Mouse (Mus musculus): ENCODE results near the gene Mlh1. TPM values are rescaled to one million over a fixed set of nuclear protein-coding genes. Genes with fewer than 3 reads are reported as not detected.

The Mlh1 gene
- polyA plus RNA-seq, 1 experiment from 2014 or later: 27.3 TPM

GRCm38 (mm10) chr9:111197712-111198111 lies 73.9 kb downstream of the Mlh1 start:
- Histone ChIP-seq H3K4me1 (ENCODE audit: control insufficient read depth, insufficient read depth, low read length) (no peaks in the 10 kb centered on the region), H3K9me3 (replicated peaks; ENCODE audit: control insufficient read depth, low read length, poor library complexity, severe bottlenecking) (no peaks in the 10 kb centered on the region), H3K4me3 (ENCODE audit: low read depth, low read length) (no peak overlapping the region), H3K27ac (ENCODE audit: low read length) (no peak overlapping the region), H3K36me3 (ENCODE audit: control insufficient read depth, insufficient read depth, low read length) (peaks cover 3% of the 10 kb centered on the region), H3K9ac (ENCODE audit: low read depth, low read length) (no peak overlapping the region), H3K27me3 (ENCODE audit: control insufficient read depth, insufficient read depth, low read depth, low read length) (no peaks in the 10 kb centered on the region), H3K4me2 (ENCODE audit: low read length) (no peak overlapping the region)
- no peak for ATAC-seq
- whole genome bisulfite sequencing: 89% methylated on average over 4 of the region's 4 CpGs

- Histone ChIP-seq H3K27me3 (ENCODE audit: control insufficient read depth, insufficient read depth, low read depth, low read length) (no peaks in the 10 kb centered on the region), H3K27ac (ENCODE audit: low read length) (no peak overlapping the region), H3K36me3 (ENCODE audit: control insufficient read depth, insufficient read depth, low read length) (peaks cover 3% of the 10 kb centered on the region), H3K4me2 (ENCODE audit: low read length) (no peak overlapping the region), H3K9ac (ENCODE audit: low read depth, low read length) (no peak overlapping the region), H3K9me3 (replicated peaks; ENCODE audit: control insufficient read depth, low read length, poor library complexity, severe bottlenecking) (no peaks in the 10 kb centered on the region), H3K4me3 (ENCODE audit: low read depth, low read length) (no peak overlapping the region), H3K4me1 (ENCODE audit: control insufficient read depth, insufficient read depth, low read length) (no peaks in the 10 kb centered on the region)
- no peak for ATAC-seq
- WGBS: 97% methylated on average over 3 of the region's 3 CpGs
These were observed 74.5 kb downstream of the Mlh1 start for GRCm38 (mm10) chr9:111197116-111197515.

DNA sequence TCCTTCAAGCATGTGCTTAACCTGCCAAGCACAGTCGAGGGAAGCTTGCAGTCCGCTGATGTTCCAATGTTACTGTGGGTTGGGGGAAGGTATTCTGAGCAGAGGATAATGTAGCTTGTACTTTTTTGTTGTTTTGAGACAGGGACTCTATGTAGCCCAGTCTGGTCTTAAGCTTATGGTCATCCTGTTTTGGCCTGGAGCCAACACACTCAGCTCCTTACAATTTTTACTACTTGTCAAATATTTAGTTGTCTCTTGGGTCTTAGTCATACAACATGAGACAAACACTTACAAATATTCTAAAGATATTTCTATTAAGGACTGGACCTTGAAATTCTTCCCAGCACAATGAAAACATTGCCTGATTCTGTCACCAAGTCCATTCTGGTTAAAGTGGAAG lies 78.4 kb downstream of the Mlh1 start:
- no peaks in the 10 kb centered on the region for H3K9me3 ChIP-seq (replicated peaks; ENCODE audit: control insufficient read depth, low read length, poor library complexity, severe bottlenecking)
- H3K4me1 ChIP-seq (ENCODE audit: control insufficient read depth, insufficient read depth, low read length): no peaks in the 10 kb centered on the region
- no peak overlapping the region for H3K9ac ChIP-seq (ENCODE audit: low read depth, low read length)
- H3K27me3 ChIP-seq (ENCODE audit: control insufficient read depth, insufficient read depth, low read depth, low read length): no peaks in the 10 kb centered on the region
- ATAC-seq: no peak
- no peak overlapping the region for H3K27ac ChIP-seq (ENCODE audit: low read length)
- H3K4me3 ChIP-seq (ENCODE audit: low read depth, low read length): no peak overlapping the region
- H3K4me2 ChIP-seq (ENCODE audit: low read length): no peak overlapping the region
- WGBS: 95% methylated on average over 2 of the region's 2 CpGs
- H3K36me3 ChIP-seq (ENCODE audit: control insufficient read depth, insufficient read depth, low read length): peaks cover 11% of the 10 kb centered on the region

- Histone ChIP-seq H3K27ac (ENCODE audit: low read length) (no peak overlapping the region), H3K9me3 (replicated peaks; ENCODE audit: control insufficient read depth, low read length, poor library complexity, severe bottlenecking) (no peaks in the 10 kb centered on the region), H3K4me3 (ENCODE audit: low read depth, low read length) (no peak overlapping the region), H3K9ac (ENCODE audit: low read depth, low read length) (no peak overlapping the region), H3K4me1 (ENCODE audit: control insufficient read depth, insufficient read depth, low read length) (peaks cover 4% of the 10 kb centered on the region; the same call in 1 of the 2 replicates), H3K36me3 (ENCODE audit: control insufficient read depth, insufficient read depth, low read length) (peaks cover 11% of the 10 kb centered on the region), H3K27me3 (ENCODE audit: control insufficient read depth, insufficient read depth, low read depth, low read length) (no peaks in the 10 kb centered on the region), H3K4me2 (ENCODE audit: low read length) (no peak overlapping the region)
- no peak for ATAC-seq
- 90% methylated on average over 7 of the region's 7 CpGs for WGBS
These were observed 82.9 kb downstream of the Mlh1 start for GRCm38 (mm10) chr9:111188731-111189130.

- Histone ChIP-seq H3K4me2 (ENCODE audit: low read length) (no peak overlapping the region), H3K27me3 (ENCODE audit: control insufficient read depth, insufficient read depth, low read depth, low read length) (no peaks in the 10 kb centered on the region), H3K4me1 (ENCODE audit: control insufficient read depth, insufficient read depth, low read length) (peaks cover 4% of the 10 kb centered on the region; the same call in 1 of the 2 replicates), H3K27ac (ENCODE audit: low read length) (no peak overlapping the region), H3K9me3 (replicated peaks; ENCODE audit: control insufficient read depth, low read length, poor library complexity, severe bottlenecking) (no peaks in the 10 kb centered on the region), H3K4me3 (ENCODE audit: low read depth, low read length) (no peak overlapping the region), H3K36me3 (ENCODE audit: control insufficient read depth, insufficient read depth, low read length) (peaks cover 8% of the 10 kb centered on the region), H3K9ac (ENCODE audit: low read depth, low read length) (no peak overlapping the region)
- 66% methylated on average over 6 of the region's 6 CpGs for WGBS
- no peak for ATAC-seq
These were observed 84.7 kb downstream of the Mlh1 start for GRCm38 (mm10) chr9:111186861-111187260.

GRCm38 (mm10) chr9:111184929-111185328 lies 86.7 kb downstream of the Mlh1 start:
- Histone ChIP-seq H3K4me3 (ENCODE audit: low read depth, low read length) (no peak overlapping the region), H3K9ac (ENCODE audit: low read depth, low read length) (no peak overlapping the region), H3K4me1 (ENCODE audit: control insufficient read depth, insufficient read depth, low read length) (peaks cover 4% of the 10 kb centered on the region; the same call in 1 of the 2 replicates), H3K4me2 (ENCODE audit: low read length) (no peak overlapping the region), H3K36me3 (ENCODE audit: control insufficient read depth, insufficient read depth, low read length) (peaks cover 4% of the 10 kb centered on the region; the same call in 1 of the 2 replicates), H3K27ac (ENCODE audit: low read length) (no peak overlapping the region), H3K27me3 (ENCODE audit: control insufficient read depth, insufficient read depth, low read depth, low read length) (no peaks in the 10 kb centered on the region), H3K9me3 (replicated peaks; ENCODE audit: control insufficient read depth, low read length, poor library complexity, severe bottlenecking) (no peaks in the 10 kb centered on the region)
- peak; percentile 83 for ATAC-seq
- WGBS: 31% methylated on average over 4 of the region's 4 CpGs

DNA sequence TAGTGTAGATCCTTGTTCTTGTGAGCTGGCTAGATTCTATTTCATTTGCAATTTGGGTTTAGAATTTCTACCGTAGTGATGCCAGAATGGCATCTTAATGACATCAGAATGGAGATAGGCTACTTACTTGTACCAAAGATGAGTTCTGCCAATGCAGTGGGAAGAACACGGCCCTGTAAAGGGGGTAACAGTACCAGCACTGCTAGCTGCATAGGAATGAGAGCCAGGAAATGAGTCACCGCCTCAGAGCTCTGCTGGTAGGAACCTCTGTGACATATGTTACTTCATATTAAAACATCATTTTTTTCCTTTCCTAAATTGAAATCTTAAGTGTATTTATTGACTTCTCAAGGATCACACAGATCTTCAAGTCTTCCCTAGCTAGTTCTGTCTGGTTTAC lies 89.4 kb downstream of the Mlh1 start:
- no peak overlapping the region for H3K9ac ChIP-seq (ENCODE audit: low read depth, low read length)
- H3K27ac ChIP-seq (ENCODE audit: low read length): no peak overlapping the region
- no peaks in the 10 kb centered on the region for H3K9me3 ChIP-seq (replicated peaks; ENCODE audit: control insufficient read depth, low read length, poor library complexity, severe bottlenecking)
- no peak overlapping the region for H3K4me2 ChIP-seq (ENCODE audit: low read length)
- no peaks in the 10 kb centered on the region for H3K27me3 ChIP-seq (ENCODE audit: control insufficient read depth, insufficient read depth, low read depth, low read length)
- 85% methylated on average over 3 of the region's 3 CpGs for WGBS
- peaks cover 4% of the 10 kb centered on the region; the same call in 1 of the 2 replicates for H3K4me1 ChIP-seq (ENCODE audit: control insufficient read depth, insufficient read depth, low read length)
- no peak overlapping the region for H3K4me3 ChIP-seq (ENCODE audit: low read depth, low read length)
- ATAC-seq: no peak
- H3K36me3 ChIP-seq (ENCODE audit: control insufficient read depth, insufficient read depth, low read length): no peaks in the 10 kb centered on the region

- no peaks in the 10 kb centered on the region for H3K36me3 ChIP-seq (ENCODE audit: control insufficient read depth, insufficient read depth, low read length)
- 91% methylated on average over 5 of the region's 5 CpGs for WGBS
- no peak overlapping the region for H3K27ac ChIP-seq (ENCODE audit: low read length)
These were observed 92.6 kb downstream of the Mlh1 start for GRCm38 (mm10) chr9:111178971-111179370.

More at GRCm38 (mm10) chr9:111178971-111179370, 92.6 kb downstream of the Mlh1 start:
- Histone ChIP-seq H3K9ac (ENCODE audit: low read depth, low read length) (no peak overlapping the region), H3K4me1 (ENCODE audit: control insufficient read depth, insufficient read depth, low read length) (no peaks in the 10 kb centered on the region), H3K27me3 (ENCODE audit: control insufficient read depth, insufficient read depth, low read depth, low read length) (no peaks in the 10 kb centered on the region), H3K4me2 (ENCODE audit: low read length) (no peak overlapping the region), H3K9me3 (replicated peaks; ENCODE audit: control insufficient read depth, low read length, poor library complexity, severe bottlenecking) (no peaks in the 10 kb centered on the region), H3K4me3 (ENCODE audit: low read depth, low read length) (no peak overlapping the region)
- no peak for ATAC-seq
